Mouse (Mus musculus): ENCODE results near the gene Ppfia3. TPM values are rescaled to one million over a fixed set of nuclear protein-coding genes. Genes with fewer than 3 reads are reported as not detected.

Gene Ppfia3
- polyA plus RNA-seq, 1 experiment, result 0.79 TPM

- H3K4me1 ChIP-seq, result peaks cover 37% of the 10 kb centered on the region
- H3K27me3 ChIP-seq (replicated peaks), result no peaks in the 10 kb centered on the region
- H3K9me3 ChIP-seq, result no peaks in the 10 kb centered on the region
- peaks cover 44% of the 10 kb centered on the region for H3K36me3 ChIP-seq (replicated peaks; ENCODE audit: low read length)
- no peak for TF ChIP-seq FLI1 (IDR thresholded peaks at IDR 0.05; ENCODE audit: low read length)
- no peak for TF ChIP-seq GATA1 (IDR thresholded peaks at IDR 0.05; ENCODE audit: borderline replicate concordance, low read length)
- H3K4me3 ChIP-seq (replicated peaks), result peak overlapping the region; percentile 94
These were observed 28.3 kb upstream of the Ppfia3 start for GRCm38 (mm10) chr7:45395129-45395541.

DNA sequence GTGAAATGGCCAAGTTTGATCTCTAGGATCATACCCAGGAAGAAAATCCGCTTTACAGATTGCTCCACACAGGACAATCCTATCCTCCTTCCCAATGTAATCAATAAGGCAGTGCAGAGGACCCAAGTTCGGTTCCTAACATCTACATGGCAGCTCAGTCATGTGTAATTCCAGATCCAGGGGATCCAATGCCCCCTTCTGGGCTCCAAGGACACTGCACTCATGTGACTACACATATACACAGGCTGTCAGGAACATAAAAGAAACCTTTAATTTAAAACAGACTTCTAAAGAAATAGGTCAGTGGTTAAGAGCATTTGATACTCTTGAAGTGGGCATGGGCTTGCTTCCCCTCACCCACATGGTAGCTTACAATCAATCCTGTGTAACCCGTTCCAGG is 19.3 kb upstream of the Ppfia3 start:
- no peak for TF ChIP-seq GATA1 (IDR thresholded peaks at IDR 0.05; ENCODE audit: borderline replicate concordance, low read length)
- TF ChIP-seq FLI1 (IDR thresholded peaks at IDR 0.05; ENCODE audit: low read length), result no peak
- peaks cover 12% of the 10 kb centered on the region for H3K4me1 ChIP-seq
- peaks cover 98% of the 10 kb centered on the region for H3K36me3 ChIP-seq (replicated peaks; ENCODE audit: low read length)
- H3K27me3 ChIP-seq (replicated peaks), result no peaks in the 10 kb centered on the region
- H3K9me3 ChIP-seq, result no peaks in the 10 kb centered on the region
- no peak overlapping the region for H3K4me3 ChIP-seq (replicated peaks)

DNA sequence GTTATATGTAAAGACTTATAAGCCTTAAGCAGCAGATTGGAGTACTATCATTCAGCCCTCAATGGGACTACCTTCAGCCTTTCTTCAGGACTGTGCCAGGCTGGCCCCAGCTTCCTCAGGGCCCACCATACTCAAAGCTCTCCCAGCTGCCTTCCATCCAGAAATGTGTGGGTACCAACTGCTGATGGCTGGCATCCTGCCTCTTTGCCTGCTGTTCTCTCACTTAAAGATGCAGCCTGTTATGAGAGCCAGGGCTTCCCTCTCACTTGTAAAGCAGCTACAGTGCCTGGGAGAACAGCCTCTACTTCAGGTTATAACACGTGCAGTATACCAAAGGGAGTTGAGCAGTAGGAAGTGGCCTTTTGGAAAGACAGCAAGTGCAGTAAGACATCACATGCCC is 9.2 kb upstream of the Ppfia3 start:
- Histone ChIP-seq H3K27me3 (replicated peaks) (no peaks in the 10 kb centered on the region), H3K36me3 (replicated peaks; ENCODE audit: low read length) (peaks cover 92% of the 10 kb centered on the region), H3K4me3 (replicated peaks) (peak overlapping the region; percentile 10), H3K9me3 (no peaks in the 10 kb centered on the region), H3K4me1 (peaks cover 59% of the 10 kb centered on the region)
- TF ChIP-seq FLI1 (IDR thresholded peaks at IDR 0.05; ENCODE audit: low read length), result no peak

GRCm38 (mm10) chr7:45374620-45375019 is 7.8 kb upstream of the Ppfia3 start:
- peaks cover 9% of the 10 kb centered on the region for H3K27me3 ChIP-seq (replicated peaks)
- H3K4me3 ChIP-seq (replicated peaks), result no peak overlapping the region
- H3K9me3 ChIP-seq, result no peaks in the 10 kb centered on the region
- H3K4me1 ChIP-seq, result peaks cover 61% of the 10 kb centered on the region
- H3K36me3 ChIP-seq (replicated peaks; ENCODE audit: low read length), result peaks cover 79% of the 10 kb centered on the region
- TF ChIP-seq GATA1 (IDR thresholded peaks at IDR 0.05; ENCODE audit: borderline replicate concordance, low read length), result no peak
- no peak for TF ChIP-seq FLI1 (IDR thresholded peaks at IDR 0.05; ENCODE audit: low read length)

DNA sequence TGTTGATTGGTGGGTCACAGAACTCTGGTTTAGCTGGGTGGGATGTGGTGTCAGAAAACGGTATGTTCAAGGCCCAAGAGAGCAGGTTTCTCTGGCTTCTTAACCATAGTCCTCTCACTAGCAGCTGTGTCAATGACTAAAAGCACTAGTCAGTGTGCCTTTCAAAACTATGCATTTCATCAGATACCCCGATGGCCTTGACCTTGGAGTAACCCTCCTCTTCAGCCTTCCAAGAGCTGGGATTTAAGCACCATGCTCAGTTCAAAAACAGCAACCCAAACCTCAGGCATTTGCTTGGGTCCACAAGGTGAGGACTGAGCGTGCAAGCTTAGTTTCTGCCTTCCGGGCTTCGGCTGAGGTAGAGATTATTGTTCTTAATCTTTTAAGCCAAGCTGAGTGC is 5.6 kb upstream of the Ppfia3 start:
- Histone ChIP-seq H3K4me1 (peaks cover 68% of the 10 kb centered on the region), H3K9me3 (no peaks in the 10 kb centered on the region), H3K4me3 (replicated peaks) (no peak overlapping the region), H3K36me3 (replicated peaks; ENCODE audit: low read length) (peaks cover 57% of the 10 kb centered on the region), H3K27me3 (replicated peaks) (peaks cover 29% of the 10 kb centered on the region)
- no peak for TF ChIP-seq FLI1 (IDR thresholded peaks at IDR 0.05; ENCODE audit: low read length)
- TF ChIP-seq GATA1 (IDR thresholded peaks at IDR 0.05; ENCODE audit: borderline replicate concordance, low read length), result no peak

DNA sequence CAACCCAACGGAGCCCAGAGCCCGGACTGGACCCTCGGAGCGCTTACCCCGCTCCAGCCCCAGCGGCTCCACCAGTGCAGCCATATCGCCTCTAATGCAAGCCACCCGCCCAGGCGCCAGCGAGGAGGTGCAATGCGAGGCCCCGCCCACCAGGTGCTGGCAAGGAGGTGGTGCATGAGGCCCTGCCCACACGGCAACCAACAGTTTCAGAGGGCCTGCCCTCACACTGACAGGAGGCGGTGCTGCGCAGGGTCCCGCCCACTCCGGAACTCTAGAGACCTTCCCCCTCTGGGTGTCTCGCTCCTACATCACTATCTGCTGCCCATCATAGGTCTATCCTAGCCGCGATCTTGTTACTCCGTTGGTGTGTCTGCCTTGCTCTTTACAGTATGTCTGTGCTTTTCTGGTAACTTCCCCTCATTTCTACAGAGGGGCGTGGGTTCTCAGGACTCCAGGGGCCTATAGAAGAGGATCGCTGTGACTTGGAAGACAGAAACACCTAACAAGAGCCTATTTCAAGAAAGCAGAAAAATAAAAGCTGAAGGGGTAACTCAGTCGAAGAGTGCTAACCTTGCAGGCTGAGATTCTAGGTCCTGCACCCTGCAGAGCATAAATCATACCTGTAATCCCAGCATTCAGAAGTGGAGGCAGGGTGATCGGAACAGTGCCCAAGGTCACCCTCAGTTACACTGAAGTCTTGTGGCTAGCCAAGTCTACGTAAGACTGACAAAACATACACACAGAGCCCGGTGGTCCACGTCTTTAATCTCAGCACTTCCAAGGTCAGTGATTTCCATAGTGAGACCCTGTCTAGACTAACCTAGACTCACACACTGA is 3.9 kb upstream of the Ppfia3 start, which contains the start of gene Lin7b:
Lin7b (minus strand) TSS at position 109 of the 837 bp plus-strand sequence.
- Histone ChIP-seq H3K27me3 (replicated peaks) (peaks cover 40% of the 10 kb centered on the region), H3K4me3 (replicated peaks) (peak within 1 kb of the TSS; percentile 92), H3K9me3 (no peaks in the 10 kb centered on the region), H3K4me1 (peaks cover 66% of the 10 kb centered on the region), H3K36me3 (replicated peaks; ENCODE audit: low read length) (peaks cover 40% of the 10 kb centered on the region)
- TF ChIP-seq FLI1 (IDR thresholded peaks at IDR 0.05; ENCODE audit: low read length) (no peak), GATA1 (IDR thresholded peaks at IDR 0.05; ENCODE audit: borderline replicate concordance, low read length) (no peak)

GRCm38 (mm10) chr7:45369836-45370474 is 3.1 kb upstream of the Ppfia3 start:
- Histone ChIP-seq H3K9me3 (no peaks in the 10 kb centered on the region), H3K36me3 (replicated peaks; ENCODE audit: low read length) (peaks cover 34% of the 10 kb centered on the region), H3K27me3 (replicated peaks) (peaks cover 47% of the 10 kb centered on the region), H3K4me3 (replicated peaks) (peak overlapping the region; percentile 92), H3K4me1 (peaks cover 58% of the 10 kb centered on the region)
- TF ChIP-seq FLI1 (IDR thresholded peaks at IDR 0.05; ENCODE audit: low read length) (no peak), GATA1 (IDR thresholded peaks at IDR 0.05; ENCODE audit: borderline replicate concordance, low read length) (no peak)

GRCm38 (mm10) chr7:45369022-45369745 is 2.4 kb upstream of the Ppfia3 start:
- H3K36me3 ChIP-seq (replicated peaks; ENCODE audit: low read length), result peaks cover 28% of the 10 kb centered on the region
- no peaks in the 10 kb centered on the region for H3K9me3 ChIP-seq
- peak overlapping the region; percentile 42 for H3K4me3 ChIP-seq (replicated peaks)
- H3K4me1 ChIP-seq, result peaks cover 53% of the 10 kb centered on the region
- TF ChIP-seq FLI1 (IDR thresholded peaks at IDR 0.05; ENCODE audit: low read length) (no peak), GATA1 (IDR thresholded peaks at IDR 0.05; ENCODE audit: borderline replicate concordance, low read length) (no peak)
- peaks cover 54% of the 10 kb centered on the region for H3K27me3 ChIP-seq (replicated peaks)

DNA sequence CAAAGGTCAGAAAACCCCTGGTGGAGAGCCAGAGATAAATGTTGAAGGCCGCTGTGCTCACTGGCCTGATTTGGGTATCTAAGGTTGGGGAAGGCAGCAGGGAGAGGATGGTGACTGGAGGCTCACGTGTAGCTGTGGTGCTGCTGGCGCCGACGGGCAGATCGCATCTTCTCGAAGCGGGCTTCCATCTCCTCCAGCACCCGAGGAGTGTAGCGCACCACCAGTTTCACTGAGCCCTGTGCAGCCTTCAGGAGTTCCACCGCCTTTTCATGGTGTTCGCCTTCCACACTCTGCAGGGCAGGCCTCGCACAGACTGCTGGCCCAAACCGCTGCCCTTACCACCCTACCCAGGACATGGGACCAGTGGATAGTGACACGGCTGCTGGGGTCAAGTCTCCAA is 1.4 kb upstream of the Ppfia3 start:
- Histone ChIP-seq H3K9me3 (no peaks in the 10 kb centered on the region), H3K27me3 (replicated peaks) (peaks cover 64% of the 10 kb centered on the region), H3K4me3 (replicated peaks) (peak overlapping the region; percentile 94), H3K4me1 (peaks cover 53% of the 10 kb centered on the region), H3K36me3 (replicated peaks; ENCODE audit: low read length) (peaks cover 18% of the 10 kb centered on the region)
- TF ChIP-seq FLI1 (IDR thresholded peaks at IDR 0.05; ENCODE audit: low read length), result no peak
- no peak for TF ChIP-seq GATA1 (IDR thresholded peaks at IDR 0.05; ENCODE audit: borderline replicate concordance, low read length)

All from megakaryocyte, embryonic 14.5 days (primary cell).